Mouse (Mus musculus) CH12.LX (cell line): Measurements from ENCODE around the gene Sec14l1. TPM values are rescaled to one million over a fixed set of nuclear protein-coding genes. Genes with fewer than 3 reads are reported as not detected.

Experiments
- DNase-seq: peaks from one replicate; pipeline ENCODE4 v3.0.0-alpha.2; 2013; ENCODE audit errors: extremely low read depth
- H3K27ac ChIP-seq: 2 replicates; pipeline ENCODE4 v1.5.1; 2012; ENCODE audit warnings: low read depth, mild to moderate bottlenecking, control low read depth, moderate library complexity; ENCODE audit not compliant: insufficient read depth
- H3K27me3 ChIP-seq: replicated peaks from 2 replicates; pipeline ENCODE3; 2012; ENCODE audit warnings: inconsistent platforms
- H3K36me3 ChIP-seq, 2 experiments: replicated peaks in 1 of 2; 2 replicates each; pipeline versions ENCODE3 to v1.6.1; 2012; ENCODE audit warnings: inconsistent platforms in 1 of 2, low read length in 1 of 2, mild to moderate bottlenecking in 1 of 2, mixed read lengths in 1 of 2, moderate library complexity in 1 of 2; ENCODE audit not compliant: control insufficient read depth in 1 of 2, insufficient read depth in 1 of 2
- H3K4me1 ChIP-seq, 2 experiments: 2 replicates each; pipeline ENCODE4 v1.6.1; 2012; ENCODE audit warnings: inconsistent platforms in 1 of 2, moderate library complexity in 1 of 2; ENCODE audit not compliant: insufficient read depth in 2 of 2, control insufficient read depth in 1 of 2
- H3K4me2 ChIP-seq: 2 replicates; pipeline ENCODE4 v1.6.1; 2012; ENCODE audit warnings: low read depth, mild to moderate bottlenecking, control low read depth; ENCODE audit not compliant: poor library complexity, insufficient read depth, severe bottlenecking
- H3K4me3 ChIP-seq, 3 experiments: fragments of 150-350 bp in 1 of 3; sonication (generic) in 1 of 3; replicated peaks in 1 of 3; 2 replicates each; pipeline versions ENCODE3 to v1.5.1; 2011 to 2012; ENCODE audit warnings: low read depth in 2 of 3, low read length in 2 of 3, mild to moderate bottlenecking in 2 of 3, moderate library complexity in 2 of 3, control low read depth in 1 of 3, improper control_type of control experiment in 1 of 3, inconsistent platforms in 1 of 3, mixed read lengths in 1 of 3; ENCODE audit not compliant: poor library complexity in 1 of 3
- H3K79me2 ChIP-seq: replicated peaks from 2 replicates; pipeline ENCODE4 v1.6.1; 2012; ENCODE audit warnings: mild to moderate bottlenecking, moderate library complexity; ENCODE audit not compliant: control insufficient read depth, poor library complexity, insufficient read depth, severe bottlenecking; ENCODE audit errors: extremely low read depth
- H3K9ac ChIP-seq: 2 replicates; pipeline ENCODE4 v1.6.1; 2012; ENCODE audit warnings: low read depth, mild to moderate bottlenecking, control low read depth, moderate library complexity; ENCODE audit not compliant: insufficient read depth
- H3K9me3 ChIP-seq: replicated peaks from 2 replicates; pipeline ENCODE3; 2012; ENCODE audit warnings: low read length, inconsistent platforms, mixed read lengths
- BHLHE40 ChIP-seq: IDR thresholded peaks from 2 replicates; pipeline ENCODE4 v1.6.1; 2011; ENCODE audit warnings: mild to moderate bottlenecking, low read depth, low read length, improper control_type of control experiment
- CHD2 ChIP-seq: IDR thresholded peaks from 2 replicates; pipeline ENCODE4 v1.6.1; 2011; ENCODE audit warnings: low read length, improper control_type of control experiment
- CTCF ChIP-seq, 2 experiments: IDR thresholded peaks in 1 of 2; conservative IDR thresholded peaks in 1 of 2; 2 replicates each; pipeline ENCODE4 v1.5.1; 2011 to 2012; ENCODE audit warnings: low read depth in 2 of 2, low read length in 2 of 2, improper control_type of control experiment in 1 of 2, inconsistent platforms in 1 of 2, mild to moderate bottlenecking in 1 of 2, moderate library complexity in 1 of 2
- ELF1 ChIP-seq: IDR thresholded peaks from 2 replicates; pipeline ENCODE4 v1.6.1; 2014; ENCODE audit warnings: low read depth, mild to moderate bottlenecking, inconsistent platforms, low read length, improper control_type of control experiment
- EP300 ChIP-seq: IDR thresholded peaks from 2 replicates; pipeline ENCODE4 v1.6.1; 2011; ENCODE audit warnings: low read length, improper control_type of control experiment
- JUN ChIP-seq: IDR thresholded peaks from 2 replicates; pipeline ENCODE4 v1.6.1; 2011; ENCODE audit warnings: low read depth, mild to moderate bottlenecking, low read length, improper control_type of control experiment, moderate library complexity; ENCODE audit not compliant: insufficient read depth
- JUND ChIP-seq: conservative IDR thresholded peaks from 2 replicates; pipeline ENCODE4 v1.6.1; 2011; ENCODE audit warnings: low read depth, low read length, improper control_type of control experiment
- KAT2A ChIP-seq: IDR thresholded peaks from 2 replicates; pipeline ENCODE4 v1.6.1; 2012; ENCODE audit warnings: low read length, improper control_type of control experiment, inconsistent platforms; ENCODE audit not compliant: insufficient replicate concordance
- MAX ChIP-seq: IDR thresholded peaks from 2 replicates; pipeline ENCODE4 v1.6.1; 2011; ENCODE audit warnings: low read length, improper control_type of control experiment
- MEF2A ChIP-seq: IDR thresholded peaks from 2 replicates; pipeline ENCODE4 v1.6.1; 2014; ENCODE audit warnings: low read depth, mild to moderate bottlenecking, inconsistent platforms, low read length, improper control_type of control experiment, borderline replicate concordance
- MXI1 ChIP-seq: IDR thresholded peaks from 2 replicates; pipeline ENCODE4 v1.6.1; 2011; ENCODE audit warnings: mild to moderate bottlenecking, low read depth, low read length, improper control_type of control experiment
- MYC ChIP-seq: IDR thresholded peaks from 2 replicates; pipeline ENCODE4 v1.6.1; 2011; ENCODE audit warnings: low read depth, mild to moderate bottlenecking, improper control_type of control experiment, low read length
- NELFE ChIP-seq: IDR thresholded peaks from 2 replicates; pipeline ENCODE4 v1.6.1; 2011; ENCODE audit warnings: low read depth, low read length, improper control_type of control experiment
- NRF1 ChIP-seq: IDR thresholded peaks from 2 replicates; pipeline ENCODE4 v1.6.1; 2014; ENCODE audit warnings: low read depth, mild to moderate bottlenecking, inconsistent platforms, low read length, improper control_type of control experiment, moderate library complexity
- PAX5 ChIP-seq: IDR thresholded peaks from 2 replicates; pipeline ENCODE4 v1.6.1; 2012; ENCODE audit warnings: low read length, inconsistent platforms, mixed read lengths
- POLR2A ChIP-seq: IDR thresholded peaks from 2 replicates; pipeline ENCODE4 v1.6.1; 2011; ENCODE audit warnings: low read depth, mild to moderate bottlenecking, improper control_type of control experiment, low read length
- POLR2AphosphoS2 ChIP-seq: IDR thresholded peaks from 2 replicates; pipeline ENCODE4 v1.6.1; 2011; ENCODE audit warnings: low read depth, low read length, improper control_type of control experiment
- RAD21 ChIP-seq: IDR thresholded peaks from 2 replicates; pipeline ENCODE4 v1.6.1; 2011; ENCODE audit warnings: low read depth, mild to moderate bottlenecking, low read length, improper control_type of control experiment, moderate library complexity
- UBTF ChIP-seq: IDR thresholded peaks from 2 replicates; pipeline ENCODE4 v1.6.1; 2012; ENCODE audit warnings: low read depth, mild to moderate bottlenecking, inconsistent platforms, low read length, improper control_type of control experiment, moderate library complexity
- USF1 ChIP-seq: IDR thresholded peaks from 2 replicates; pipeline ENCODE4 v1.6.1; 2014; ENCODE audit warnings: low read depth, mild to moderate bottlenecking, inconsistent platforms, low read length, improper control_type of control experiment
- ZC3H11A ChIP-seq: IDR thresholded peaks from 2 replicates; pipeline ENCODE4 v1.6.1; 2012; ENCODE audit warnings: low read depth, mild to moderate bottlenecking, inconsistent platforms, low read length, improper control_type of control experiment
- dilution Hi-C: fragments of 300-500 bp; cut with MboI; formaldehyde crosslinking; loops from 2 replicates; pipeline ENCODE4 v1.14.3; 2020; ENCODE audit warnings: low sequenced_read_pairs; ENCODE audit not compliant: extremely low pct_unique_long_range_greater_than_20kb, extremely low pct_ligation_motif_present
- in situ Hi-C: fragments of 300-500 bp; cut with MboI; formaldehyde crosslinking; loops from 3 replicates; pipeline ENCODE4 v1.14.3; 2019; ENCODE audit warnings: low sequenced_read_pairs, low pct_ligation_motif_present, low pct_unique_long_range_greater_than_20kb, mixed read lengths
- polyA plus RNA-seq: library from polyadenylated mRNA; unstranded; fragments of >175 nt; gene quantifications from 2 replicates; pipeline ENCODE4 v1.2.1, GENCODE M21; 2012; ENCODE audit warnings: low read depth; ENCODE audit not compliant: insufficient read length
- total RNA-seq, 2 experiments: library from RNA; depleted of rRNA; stranded (reverse); fragments of 300-350 nt in 1 of 2; fragments of >200 nt in 1 of 2; gene quantifications; 2 replicates each; pipeline ENCODE4 v1.2.3; 2012 to 2014

The Sec14l1 gene
- total and polyA plus RNA-seq, 3 experiments = 18.5 to 28.2 (median 21.5) TPM

DNA sequence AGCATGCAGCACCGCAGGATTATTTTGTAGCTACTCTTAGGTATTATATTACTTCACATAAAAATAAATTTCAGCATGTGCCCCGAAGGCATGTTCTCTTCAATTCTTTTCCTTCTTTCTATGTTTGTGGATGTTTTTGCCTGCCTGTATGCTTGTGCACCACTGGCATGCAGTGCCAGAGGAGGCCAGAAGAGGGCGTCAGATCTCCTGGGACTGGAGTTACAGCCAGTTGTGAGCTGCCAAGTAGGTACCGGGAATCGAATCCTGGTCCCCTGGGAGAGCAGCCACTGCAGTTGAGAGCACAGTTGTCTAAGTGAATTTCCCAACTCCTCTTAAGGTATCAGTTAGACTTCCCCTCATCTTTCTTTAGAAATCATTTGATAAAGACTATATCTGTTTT, 1.6 kb upstream of the Sec14l1 start:
- dilution Hi-C loops = no loop called here
- Histone ChIP-seq H3K9me3 (peaks cover 4% of the 10 kb centered on the region), H3K36me3 (peaks cover 7 to 21% of the 10 kb centered on the region in 2 experiments), H3K4me2 (no peak overlapping the region), H3K27me3 (peaks cover 5% of the 10 kb centered on the region), H3K4me3 (no peak overlapping the region), H3K27ac (no peak overlapping the region), H3K4me1 (peaks cover 24 to 60% of the 10 kb centered on the region in 2 experiments), H3K9ac (no peak overlapping the region), H3K79me2 (no peaks in the 10 kb centered on the region)
- TF ChIP-seq RAD21 = peak; percentile 3
- no peak for TF ChIP-seq NELFE
- peak; percentile 44 to 46; a peak in 3 of 4 replicates for TF ChIP-seq CTCF (conservative IDR thresholded peaks at IDR 0.05 in 1 of 2, IDR thresholded peaks at IDR 0.05 in 1 of 2; ENCODE audit: low read depth in 2 of 2, low read length in 2 of 2)
- no peak for TF ChIP-seq JUN
- DNase-seq = no peak
- in situ Hi-C loops = no loop called here

DNA sequence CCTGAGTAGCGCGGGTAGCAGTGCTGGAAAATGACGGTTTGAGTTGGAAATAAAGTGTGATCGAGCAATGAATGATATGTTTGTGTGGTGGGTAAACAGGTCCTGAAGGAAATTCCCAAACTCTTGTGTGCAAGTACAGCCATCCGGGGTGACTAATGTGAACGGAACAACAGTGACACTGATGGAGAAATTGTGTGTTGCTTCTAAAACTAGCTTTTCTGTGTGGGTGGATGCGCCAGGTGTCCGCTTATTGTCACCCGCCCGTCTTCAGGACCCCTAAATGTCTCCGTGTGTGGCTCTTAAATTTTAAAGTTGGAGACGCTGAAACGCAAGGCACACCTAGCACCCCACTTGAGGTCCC, 757 bp upstream of the Sec14l1 start:
- Histone ChIP-seq H3K27me3 (no peaks in the 10 kb centered on the region), H3K79me2 (no peaks in the 10 kb centered on the region), H3K27ac (peak overlapping the region; percentile 67), H3K36me3 (peaks cover 7 to 28% of the 10 kb centered on the region in 2 experiments), H3K4me2 (peak overlapping the region; percentile 26)
- dilution Hi-C loops = no loop called here
- no peak for DNase-seq
- no peak for TF ChIP-seq JUN
- TF ChIP-seq POLR2AphosphoS2 = no peak
- no peak for TF ChIP-seq POLR2A
- no peak for TF ChIP-seq ZC3H11A
- no peak for TF ChIP-seq ELF1
- TF ChIP-seq MXI1 = no peak
- peak; percentile 56 for TF ChIP-seq MEF2A
- peak; percentile 12; the same call in 1 of the 2 replicates for TF ChIP-seq BHLHE40
- no peak for TF ChIP-seq CHD2
- peak; percentile 35; the same call in 1 of the 2 replicates for TF ChIP-seq MAX
- TF ChIP-seq EP300 = peak; percentile 27; the same call in 1 of the 2 replicates
- TF ChIP-seq UBTF = no peak; the same call in 1 of the 2 replicates
- no peak for TF ChIP-seq NRF1
- TF ChIP-seq MYC = no peak; the same call in 1 of the 2 replicates
- TF ChIP-seq PAX5 = no peak
- TF ChIP-seq JUND = 0 out of 2 replicates have a peak, but pooled peaks have one; percentile 12
- peak; percentile 24 for TF ChIP-seq RAD21
- peak in 1 of 2 experiments; percentile 32; a peak in 2 of 4 replicates for TF ChIP-seq CTCF (conservative IDR thresholded peaks at IDR 0.05 in 1 of 2, IDR thresholded peaks at IDR 0.05 in 1 of 2; ENCODE audit: low read depth in 2 of 2, low read length in 2 of 2)
- TF ChIP-seq KAT2A = no peak
- no peak for TF ChIP-seq USF1
- TF ChIP-seq, all 38 proteins: peak for 7
- H3K9ac ChIP-seq = peak overlapping the region; percentile 68
- H3K9me3 ChIP-seq = peaks cover 4% of the 10 kb centered on the region
- in situ Hi-C loops = no loop called here
- peaks cover 24 to 60% of the 10 kb centered on the region in 2 experiments for H3K4me1 ChIP-seq
- H3K4me3 ChIP-seq = peak overlapping the region; percentile 64 to 75 (median 70)
